Mouse (Mus musculus) midbrain, embryonic 15.5 days (tissue): Measurements from ENCODE around the gene Dpep3. TPM values are rescaled to one million over a fixed set of nuclear protein-coding genes. Genes with fewer than 3 reads are reported as not detected.
A peak's percentile ranks its signal among the peaks of the same experiment; 100 is the strongest.

Experiments used
- ATAC-seq: fragments of 200-750 bp; cut with Nextera tagmentation; replicated peaks from 2 replicates; pipeline ENCODE4 v1.8.0; 2017; ENCODE audit warnings: moderate TSS enrichment
- H3K27ac ChIP-seq: fragments of 300-500 bp; sonication (generic); 2 replicates; pipeline ENCODE4 v1.5.1; 2015; ENCODE audit warnings: mild to moderate bottlenecking, inconsistent platforms
- H3K27me3 ChIP-seq: fragments of 300-500 bp; sonication (generic); replicated peaks from 2 replicates; pipeline ENCODE4 v1.6.1; 2015; ENCODE audit warnings: inconsistent platforms
- H3K36me3 ChIP-seq: fragments of 300-500 bp; sonication (generic); replicated peaks from 2 replicates; pipeline ENCODE4 v1.6.1; 2015; ENCODE audit warnings: inconsistent platforms
- H3K4me1 ChIP-seq: fragments of 300-500 bp; sonication (generic); 2 replicates; pipeline ENCODE4 v1.6.1; 2015; ENCODE audit warnings: inconsistent platforms
- H3K4me2 ChIP-seq: fragments of 300-500 bp; sonication (generic); 2 replicates; pipeline ENCODE4 v1.6.1; 2015; ENCODE audit warnings: inconsistent platforms, mild to moderate bottlenecking, moderate library complexity
- H3K4me3 ChIP-seq: fragments of 300-500 bp; sonication (generic); 2 replicates; pipeline ENCODE4 v1.5.1; 2015; ENCODE audit warnings: mild to moderate bottlenecking, inconsistent platforms
- H3K9ac ChIP-seq: fragments of 300-500 bp; sonication (generic); 2 replicates; pipeline ENCODE4 v1.6.1; 2015; ENCODE audit warnings: mild to moderate bottlenecking, inconsistent platforms
- H3K9me3 ChIP-seq: fragments of 300-500 bp; sonication (generic); 2 replicates; pipeline ENCODE4 v1.6.1; 2016; ENCODE audit warnings: inconsistent platforms
- WGBS: fragments of 180-500 bp; shearing (Covaris S2); methylation state at CpG from one replicate; pipeline ENCODE4 v1.1.7; 2015; ENCODE audit warnings: mixed read lengths; 5-methylcytosine and 5-hydroxymethylcytosine counted together
- polyA plus RNA-seq: library from polyadenylated mRNA; unstranded; fragments of >200 nt; fragmentation: Nextera tagmentation; extraction: Ambion mirVana; gene quantifications from 2 replicates; pipeline ENCODE4 v1.2.1, GENCODE M21; 2015

The Dpep3 gene
- polyA plus RNA-seq, 1 experiment from 2014 or later: not detected

DNA sequence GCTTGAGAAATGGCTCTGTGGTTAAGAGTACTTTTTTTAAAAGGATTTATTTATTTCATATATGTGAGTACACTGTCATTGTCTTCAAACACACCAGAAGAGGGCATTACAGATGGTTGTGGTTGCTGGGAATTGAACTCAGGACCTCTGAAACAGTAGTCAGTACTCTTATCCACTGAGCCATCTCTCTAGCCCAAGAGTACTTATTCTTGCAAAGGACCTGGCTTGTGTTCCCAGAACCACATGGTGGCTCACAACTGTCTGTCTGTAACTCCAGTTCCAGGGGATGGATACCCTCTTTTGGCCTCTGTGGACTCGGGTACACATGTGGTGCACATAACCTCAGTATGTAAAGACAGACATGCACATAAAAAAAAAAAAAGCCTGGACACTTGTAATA, 9.9 kb downstream of the Dpep3 start:
- Histone ChIP-seq H3K9me3 (no peaks in the 10 kb centered on the region), H3K4me1 (peaks cover 7% of the 10 kb centered on the region), H3K4me2 (no peak overlapping the region), H3K9ac (no peak overlapping the region), H3K4me3 (no peak overlapping the region), H3K36me3 (no peaks in the 10 kb centered on the region), H3K27ac (no peak overlapping the region), H3K27me3 (peaks cover 29% of the 10 kb centered on the region)
- no peak for ATAC-seq
- WGBS: 67% methylated on average over 1 of the region's 1 CpGs

GRCm38 (mm10) chr8:105966692-105967311, 12.4 kb downstream of the Dpep3 start:
- 10% methylated on average over 19 of the region's 19 CpGs for WGBS
- peak overlapping the region; percentile 53; the same call in 1 of the 2 replicates for H3K4me2 ChIP-seq

DNA sequence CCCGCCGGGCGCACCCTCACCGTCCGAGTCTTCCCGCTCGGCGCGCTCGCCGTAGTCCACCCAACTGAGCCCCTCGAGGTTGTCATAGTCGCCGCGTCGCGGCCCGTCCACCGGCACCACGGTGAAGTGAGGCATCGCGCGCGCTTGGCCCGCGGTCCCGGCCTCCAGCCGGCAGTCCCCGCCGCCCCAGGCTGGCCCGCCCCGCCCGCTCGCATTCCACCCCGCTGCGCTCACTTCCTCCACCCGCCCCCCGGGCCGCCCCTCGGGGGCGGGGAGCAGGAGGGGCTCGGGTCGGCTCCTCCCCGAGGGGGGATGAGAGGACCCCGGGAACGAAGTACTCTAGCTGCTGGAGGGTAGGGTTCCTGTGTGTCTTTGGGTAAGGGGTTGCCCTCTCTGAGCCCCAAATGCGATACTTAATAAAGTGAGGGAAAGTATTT, 13.3 kb downstream of the Dpep3 start, which contains the start of gene Slc12a4:
Gene Slc12a4, minus strand, starts transcription at position 193 of the 437 bp plus-strand sequence.
- Histone ChIP-seq H3K4me1 (peaks cover 7% of the 10 kb centered on the region), H3K36me3 (no peaks in the 10 kb centered on the region), H3K4me2 (peak within 1 kb of the TSS; percentile 53), H3K9me3 (no peaks in the 10 kb centered on the region), H3K9ac (peak within 1 kb of the TSS; percentile 20; the same call in 1 of the 2 replicates), H3K27ac (no peak within 1 kb of the TSS), H3K4me3 (peak within 1 kb of the TSS; percentile 41), H3K27me3 (peaks cover 30% of the 10 kb centered on the region)
- ATAC-seq: peak; percentile 73
- under 1% methylated on average over 47 of the region's 47 CpGs for WGBS

More at GRCm38 (mm10) chr8:105966692-105967311, 12.4 kb downstream of the Dpep3 start:
- ATAC-seq: no peak
- Histone ChIP-seq H3K4me3 (no peak overlapping the region), H3K27ac (no peak overlapping the region), H3K9me3 (no peaks in the 10 kb centered on the region), H3K36me3 (no peaks in the 10 kb centered on the region), H3K27me3 (peaks cover 30% of the 10 kb centered on the region), H3K9ac (no peak overlapping the region), H3K4me1 (peaks cover 7% of the 10 kb centered on the region)

DNA sequence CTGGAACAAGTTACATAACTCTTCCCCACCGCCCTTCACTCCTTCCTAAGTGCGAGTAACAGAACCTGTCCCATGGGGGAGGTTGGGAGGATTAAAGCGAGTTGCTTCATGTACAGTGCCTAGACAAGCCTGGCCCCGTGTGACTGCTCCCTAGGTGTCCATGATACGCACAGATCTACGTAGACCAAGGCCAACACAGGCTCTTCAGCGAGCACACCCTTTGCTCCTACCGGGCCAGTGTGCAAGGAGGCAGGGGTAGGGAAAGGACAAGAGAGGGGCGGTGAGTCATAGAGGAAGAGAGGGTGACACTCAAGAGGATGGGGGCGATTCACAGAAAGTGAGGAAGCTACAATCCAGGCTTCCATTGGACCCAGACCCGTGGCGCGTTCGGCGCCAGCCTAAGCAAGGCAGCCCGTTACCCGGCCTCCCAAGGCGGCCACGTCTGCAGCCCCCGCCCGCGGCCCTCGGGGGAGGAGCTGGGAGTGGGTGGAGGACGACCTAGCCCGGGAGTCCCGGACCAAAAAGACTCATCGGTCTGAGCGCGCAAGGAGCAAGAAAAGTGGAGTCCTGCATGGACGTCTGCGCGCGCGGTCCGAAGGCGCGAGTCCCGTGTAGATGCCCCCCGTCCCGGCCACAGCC, 13.8 kb downstream of the Dpep3 start:
- Histone ChIP-seq H3K4me2 (peak overlapping the region; percentile 53), H3K9me3 (no peaks in the 10 kb centered on the region), H3K4me1 (peaks cover 7% of the 10 kb centered on the region), H3K4me3 (peak overlapping the region; percentile 41), H3K27me3 (peaks cover 30% of the 10 kb centered on the region), H3K27ac (no peak overlapping the region), H3K9ac (peak overlapping the region; percentile 20; the same call in 1 of the 2 replicates), H3K36me3 (no peaks in the 10 kb centered on the region)
- ATAC-seq: peak; percentile 67
- WGBS: 3% methylated on average over 40 of the region's 40 CpGs

GRCm38 (mm10) chr8:105964506-105965265, 14.5 kb downstream of the Dpep3 start:
- Histone ChIP-seq H3K9ac (no peak overlapping the region), H3K27ac (no peak overlapping the region), H3K27me3 (peaks cover 30% of the 10 kb centered on the region), H3K4me3 (peak overlapping the region; percentile 41; the same call in 1 of the 2 replicates), H3K4me1 (peaks cover 7% of the 10 kb centered on the region), H3K9me3 (no peaks in the 10 kb centered on the region), H3K4me2 (peak overlapping the region; percentile 53), H3K36me3 (no peaks in the 10 kb centered on the region)
- 71% methylated on average over 12 of the region's 12 CpGs for WGBS
- no peak for ATAC-seq

GRCm38 (mm10) chr8:105961536-105961935, 17.7 kb downstream of the Dpep3 start:
- WGBS: 79% methylated on average over 10 of the region's 10 CpGs
- peaks cover 7% of the 10 kb centered on the region for H3K4me1 ChIP-seq
- no peaks in the 10 kb centered on the region for H3K36me3 ChIP-seq
- H3K27me3 ChIP-seq: peaks cover 19% of the 10 kb centered on the region
- no peak overlapping the region for H3K4me2 ChIP-seq
- H3K9me3 ChIP-seq: no peaks in the 10 kb centered on the region
- no peak overlapping the region for H3K4me3 ChIP-seq
- ATAC-seq: no peak
- no peak overlapping the region for H3K27ac ChIP-seq
- H3K9ac ChIP-seq: no peak overlapping the region

- no peaks in the 10 kb centered on the region for H3K36me3 ChIP-seq
- H3K27ac ChIP-seq: no peak overlapping the region
- no peak overlapping the region for H3K9ac ChIP-seq
- no peak for ATAC-seq
- WGBS: 76% methylated on average over 14 of the region's 14 CpGs
- H3K4me1 ChIP-seq: peaks cover 7% of the 10 kb centered on the region
- no peak overlapping the region for H3K4me3 ChIP-seq
- no peak overlapping the region for H3K4me2 ChIP-seq
- H3K9me3 ChIP-seq: no peaks in the 10 kb centered on the region
- H3K27me3 ChIP-seq: peaks cover 18% of the 10 kb centered on the region
These were observed 18.1 kb downstream of the Dpep3 start for GRCm38 (mm10) chr8:105961101-105961500.

GRCm38 (mm10) chr8:105959350-105959749, 19.9 kb downstream of the Dpep3 start:
- Histone ChIP-seq H3K9ac (no peak overlapping the region), H3K4me1 (no peaks in the 10 kb centered on the region), H3K27ac (no peak overlapping the region), H3K9me3 (no peaks in the 10 kb centered on the region), H3K36me3 (no peaks in the 10 kb centered on the region), H3K27me3 (0 out of 2 replicates have a peak, but pooled peaks cover under 1% of the 10 kb centered on the region), H3K4me3 (no peak overlapping the region), H3K4me2 (no peak overlapping the region)
- no peak for ATAC-seq
- WGBS: 86% methylated on average over 7 of the region's 7 CpGs

- Histone ChIP-seq H3K27ac (no peak overlapping the region), H3K9me3 (no peaks in the 10 kb centered on the region), H3K4me2 (no peak overlapping the region), H3K4me3 (no peak overlapping the region), H3K4me1 (no peaks in the 10 kb centered on the region), H3K27me3 (no peaks in the 10 kb centered on the region), H3K9ac (no peak overlapping the region), H3K36me3 (no peaks in the 10 kb centered on the region)
- ATAC-seq: no peak
- WGBS: 64% methylated on average over 4 of the region's 4 CpGs
These were observed 21.4 kb downstream of the Dpep3 start for GRCm38 (mm10) chr8:105957813-105958212.

DNA sequence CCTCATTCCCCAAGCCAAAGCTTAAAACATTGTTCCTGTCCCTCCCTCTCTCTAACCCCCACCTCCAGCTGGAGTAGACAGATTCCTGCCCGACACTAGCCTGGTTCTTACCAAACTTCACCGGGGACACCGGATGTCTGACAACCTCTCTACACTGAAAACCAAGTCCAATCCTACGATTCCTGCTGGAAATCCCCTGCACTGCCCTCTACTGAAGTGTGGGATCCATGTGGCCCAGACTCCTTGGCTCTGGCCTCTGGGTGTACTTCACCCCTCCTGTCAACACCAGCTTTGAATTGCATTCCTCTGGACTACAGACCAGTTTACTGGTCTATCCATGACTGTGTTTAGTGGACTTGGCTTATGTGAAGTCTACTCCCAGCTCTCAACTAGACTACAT, 22.7 kb downstream of the Dpep3 start:
- H3K27me3 ChIP-seq: no peaks in the 10 kb centered on the region
- H3K4me2 ChIP-seq: no peak overlapping the region
- H3K4me1 ChIP-seq: no peaks in the 10 kb centered on the region
- no peak overlapping the region for H3K27ac ChIP-seq
- 89% methylated on average over 4 of the region's 4 CpGs for WGBS
- no peaks in the 10 kb centered on the region for H3K36me3 ChIP-seq
- ATAC-seq: no peak
- no peak overlapping the region for H3K4me3 ChIP-seq
- H3K9me3 ChIP-seq: no peaks in the 10 kb centered on the region
- H3K9ac ChIP-seq: no peak overlapping the region

GRCm38 (mm10) chr8:105951057-105951659, 28.1 kb downstream of the Dpep3 start:
- H3K4me1 ChIP-seq: peaks cover 7% of the 10 kb centered on the region; the same call in 1 of the 2 replicates
- no peaks in the 10 kb centered on the region for H3K36me3 ChIP-seq
- no peaks in the 10 kb centered on the region for H3K27me3 ChIP-seq
- no peaks in the 10 kb centered on the region for H3K9me3 ChIP-seq
- WGBS: 61% methylated on average over 7 of the region's 7 CpGs
- H3K4me3 ChIP-seq: no peak overlapping the region
- peak; percentile 78 for ATAC-seq
- no peak overlapping the region for H3K4me2 ChIP-seq
- no peak overlapping the region for H3K9ac ChIP-seq
- peak overlapping the region; percentile 48; the same call in 1 of the 2 replicates for H3K27ac ChIP-seq

GRCm38 (mm10) chr8:105949350-105949749, 29.9 kb downstream of the Dpep3 start:
- Histone ChIP-seq H3K4me1 (peaks cover 7% of the 10 kb centered on the region; the same call in 1 of the 2 replicates), H3K27ac (0 out of 2 replicates have a peak overlapping the region, but pooled peaks have one; percentile 4), H3K4me2 (no peak overlapping the region), H3K4me3 (no peak overlapping the region), H3K36me3 (no peaks in the 10 kb centered on the region), H3K9ac (no peak overlapping the region), H3K27me3 (no peaks in the 10 kb centered on the region), H3K9me3 (no peaks in the 10 kb centered on the region)
- WGBS: 76% methylated on average over 10 of the region's 10 CpGs
- ATAC-seq: no peak
